ENCODE assay signal across 8 mouse cellular contexts in genomic region chr19:56990367-56991111, GRCm38 (mm10). TPM values are rescaled to one million over a fixed set of nuclear protein-coding genes. Genes with fewer than 3 reads are reported as not detected.
DNase-seq lines count a peak whose midpoint lies in the region; ATAC-seq and TF ChIP-seq lines count a peak whose summit lies in the region.
"Had no signal": no experiment of that assay in that cellular context is flagged by ENCODE, and none has a peak within 500 bp of the region (broad histone marks: within the 10 kb centered on the region; RNA-seq: fewer than 3 reads in every experiment).

No protein-coding gene starts in this region.

- H3K27me3 ChIP-seq in hindbrain, embryonic 11.5 days (ENCODE audit: control insufficient read depth, insufficient read depth, low read length), result no peaks in the 10 kb centered on the region
- no peaks in the 10 kb centered on the region for H3K27me3 ChIP-seq in lung, embryonic 14.5 days (ENCODE audit: insufficient read depth, low read length)

- TF ChIP-seq CTCF in lung, embryonic 14.5 days (IDR thresholded peaks at IDR 0.05; ENCODE audit: low read depth), result no peak

- whole genome bisulfite sequencing in hindbrain, embryonic 11.5 days, result 25% methylated on average over 14 of the region's 14 CpGs
- 56% methylated on average over 14 of the region's 14 CpGs for WGBS in lung, embryonic 14.5 days

- no peak overlapping the region for H3K9ac ChIP-seq in hindbrain, embryonic 11.5 days (ENCODE audit: low read depth, low read length)
- no peak overlapping the region for H3K9ac ChIP-seq in lung, embryonic 14.5 days
- H3K9ac ChIP-seq: liver, embryonic 14.5 days had no signal

- peak; percentile 70 for ATAC-seq in hindbrain, embryonic 11.5 days (ENCODE audit: low FRiP score)
- peak; percentile 48; the same call in 1 of the 2 replicates for ATAC-seq in lung, embryonic 14.5 days (ENCODE audit: insufficient read depth)
- no peak for ATAC-seq in megakaryocyte progenitor cell, adult 5-6 weeks (replicated peaks; ENCODE audit: poor library complexity)

- no peak overlapping the region for H3K4me3 ChIP-seq in hindbrain, embryonic 11.5 days (ENCODE audit: low read depth, low read length)
- no peak overlapping the region for H3K4me3 ChIP-seq in lung, embryonic 14.5 days (ENCODE audit: low read depth, low read length)

- no peaks in the 10 kb centered on the region for H3K36me3 ChIP-seq in hindbrain, embryonic 11.5 days (ENCODE audit: control insufficient read depth, insufficient read depth, low read length)
- no peaks in the 10 kb centered on the region for H3K36me3 ChIP-seq in lung, embryonic 14.5 days (ENCODE audit: insufficient read depth)

- no peaks in the 10 kb centered on the region for H3K9me3 ChIP-seq in hindbrain, embryonic 11.5 days (ENCODE audit: control insufficient read depth, low read length)
- H3K9me3 ChIP-seq in lung, embryonic 14.5 days (ENCODE audit: low read depth, low read length), result no peaks in the 10 kb centered on the region

- DNase-seq in NIH3T3 (ENCODE audit: low read depth), result peak; percentile 38
- DNase-seq in adrenal gland, postnatal 14 days, result peak; percentile 65
- peak; percentile 54 for DNase-seq in hindbrain, embryonic 11.5 days (ENCODE audit: low spot score)
- peak; percentile 75 for DNase-seq in lung, embryonic 14.5 days
- no peak for DNase-seq in thymus, postnatal 36 days
- no peak for DNase-seq in layer of hippocampus, postnatal 25 days (ENCODE audit: extremely low spot score in 1 of 2, low spot score in 1 of 2)

- H3K4me1 ChIP-seq in hindbrain, embryonic 11.5 days (replicated peaks; ENCODE audit: control insufficient read depth, insufficient read depth, low read length), result peaks cover 3% of the 10 kb centered on the region; the same call in 1 of the 2 replicates
- peaks cover 39% of the 10 kb centered on the region for H3K4me1 ChIP-seq in lung, embryonic 14.5 days (ENCODE audit: insufficient read depth)

- H3K4me2 ChIP-seq in hindbrain, embryonic 11.5 days (replicated peaks; ENCODE audit: low read depth, low read length), result no peak overlapping the region
- H3K4me2 ChIP-seq in lung, embryonic 14.5 days, result peak overlapping the region; percentile 10; the same call in 1 of the 2 replicates

- peak overlapping the region; percentile 72 for H3K27ac ChIP-seq in hindbrain, embryonic 11.5 days (ENCODE audit: low read depth, low read length)
- H3K27ac ChIP-seq in lung, embryonic 14.5 days (ENCODE audit: low read depth), result peak overlapping the region; percentile 67
- H3K27ac ChIP-seq: liver, embryonic 14.5 days had no signal

RNA-seq across cellular contexts. Expression of gene Afap1l2, which starts 17.5 kb away (rescaled TPM):
- 15.2 and 17.3 TPM in 2 replicates for total RNA-seq in adrenal gland, postnatal 14 days (2021)
- polyA plus RNA-seq in hindbrain, embryonic 11.5 days (2014; fragmentation: Nextera tagmentation; extraction: Ambion mirVana), result 3.7 and 5.5 TPM in 2 replicates
- 23.3 and 24.2 TPM in 2 replicates for polyA plus RNA-seq in lung, embryonic 14.5 days (2014; fragmentation: Nextera tagmentation; extraction: Ambion mirVana)
- total RNA-seq in layer of hippocampus, postnatal 25 days (2021), result 10 to 100 TPM; 12.6 to 13.7 TPM
- 0.07 TPM in 1 of 2 replicates, not detected in the other for total RNA-seq in megakaryocyte progenitor cell, adult 5-6 weeks (2015)
- total RNA-seq in megakaryocyte progenitor cell, adult 5-6 weeks (2017), result not detected in 2 replicates

Comparison
In these comparisons a context has a peak if more than half of its experiments do, and no peak if none do; other contexts are left out.
1. DNase-seq: peak in NIH3T3 (single experiment), adrenal gland, postnatal 14 days (single experiment), hindbrain, embryonic 11.5 days (single experiment) and lung, embryonic 14.5 days (single experiment); none in thymus, postnatal 36 days (0 of 2) and layer of hippocampus, postnatal 25 days (0 of 2).
2. RNA of gene Afap1l2, which starts 17.5 kb away (total RNA-seq): 15.2 to 17.3 TPM in adrenal gland, postnatal 14 days and 12.6 to 13.7 TPM in layer of hippocampus, postnatal 25 days; 0.07 TPM in megakaryocyte progenitor cell, adult 5-6 weeks; every median in the first group is over 10 times any median in the second.